Mouse (Mus musculus) liver, embryonic 11.5 days (tissue): ENCODE measurements at regions not wholly inside any gene's neighbourhood (a gene's known extent, or its start where the extent isn't known, plus 50 kb on each side); places are given as distances from the start of the nearest gene placed in this dataset.
A peak's percentile ranks its signal among the peaks of the same experiment; 100 is the strongest.

Experiments
- ATAC-seq: fragments of 200-750 bp; cut with Nextera tagmentation; replicated peaks from 2 replicates; pipeline ENCODE4 v1.8.0; 2017; ENCODE audit warnings: moderate number of reproducible peaks, mild to moderate bottlenecking, moderate TSS enrichment, moderate library complexity; ENCODE audit not compliant: low FRiP score
- DNase-seq: peaks from one replicate; pipeline ENCODE4 v3.0.0-alpha.2; 2017; ENCODE audit warnings: low spot score
- H3K27ac ChIP-seq: fragments of 300-500 bp; sonication (generic); 2 replicates; pipeline ENCODE4 v1.5.1; 2014; ENCODE audit warnings: mild to moderate bottlenecking, low read depth, low read length, control low read depth
- H3K27me3 ChIP-seq: fragments of 300-500 bp; sonication (generic); replicated peaks from 2 replicates; pipeline ENCODE4 v1.6.1; 2014; ENCODE audit warnings: low read length, mixed read lengths; ENCODE audit not compliant: control insufficient read depth, insufficient read depth
- H3K36me3 ChIP-seq: fragments of 300-500 bp; sonication (generic); 2 replicates; pipeline ENCODE4 v1.6.1; 2014; ENCODE audit warnings: mild to moderate bottlenecking, low read length, moderate library complexity, mixed read lengths; ENCODE audit not compliant: control insufficient read depth, insufficient read depth
- H3K4me1 ChIP-seq: fragments of 300-500 bp; sonication (generic); replicated peaks from 2 replicates; pipeline ENCODE4 v1.6.1; 2014; ENCODE audit warnings: low read length, mixed read lengths; ENCODE audit not compliant: control insufficient read depth, insufficient read depth
- H3K4me2 ChIP-seq: fragments of 300-500 bp; sonication (generic); 2 replicates; pipeline ENCODE4 v1.6.1; 2014; ENCODE audit warnings: mild to moderate bottlenecking, control low read depth, moderate library complexity
- H3K4me3 ChIP-seq: fragments of 300-500 bp; sonication (generic); 2 replicates; pipeline ENCODE4 v1.5.1; 2014; ENCODE audit warnings: low read depth, low read length, control low read depth
- H3K9ac ChIP-seq: fragments of 300-500 bp; sonication (generic); 2 replicates; pipeline ENCODE4 v1.6.1; 2014; ENCODE audit warnings: low read depth, low read length, control low read depth
- H3K9me3 ChIP-seq: fragments of 300-500 bp; sonication (generic); 2 replicates; pipeline ENCODE4 v1.6.1; 2016; ENCODE audit warnings: low read length, inconsistent platforms, mixed read lengths; ENCODE audit not compliant: control insufficient read depth
- WGBS: fragments of 180-500 bp; shearing (Covaris S2); extraction: QIAGEN DNeasy Blood & Tissue Kit; methylation state at CpG from one replicate; pipeline ENCODE4 v1.1.7; 2014; 5-methylcytosine and 5-hydroxymethylcytosine counted together

- no peaks in the 10 kb centered on the region for H3K9me3 ChIP-seq
- no peaks in the 10 kb centered on the region for H3K36me3 ChIP-seq
- ATAC-seq (no peak), DNase-seq (no peak)
- H3K4me2 ChIP-seq, result no peak overlapping the region
- 74% methylated on average over 1 of the region's 1 CpGs for WGBS
- no peak overlapping the region for H3K4me3 ChIP-seq
- H3K4me1 ChIP-seq, result no peaks in the 10 kb centered on the region
- no peak overlapping the region for H3K9ac ChIP-seq
- H3K27ac ChIP-seq, result no peak overlapping the region
- H3K27me3 ChIP-seq, result no peaks in the 10 kb centered on the region
Measured at GRCm38 (mm10) chr13:5726446-5726845, 134.8 kb upstream of the Klf6 start.

DNA sequence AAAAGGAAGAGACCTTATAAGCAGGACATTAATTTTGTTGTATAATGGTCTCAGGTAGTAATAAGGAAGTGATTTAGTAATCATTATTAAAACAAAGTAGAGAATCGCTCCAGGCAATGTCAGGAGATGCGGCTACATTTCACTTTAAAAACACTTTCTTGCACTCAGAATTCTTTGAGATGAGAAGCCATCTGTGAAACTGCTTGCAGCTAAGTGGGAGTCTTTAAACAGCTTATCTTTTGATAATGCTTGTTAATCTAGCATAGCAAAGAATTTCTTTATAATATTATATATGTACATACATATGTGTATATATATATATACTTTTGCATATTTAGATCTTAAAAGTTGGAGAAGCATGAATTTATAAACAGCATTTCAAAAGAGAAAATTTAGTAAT is 133.1 kb upstream of the Klf6 start:
- DNase-seq, result no peak
- H3K27ac ChIP-seq, result no peak overlapping the region
- no peak for ATAC-seq
- no peak overlapping the region for H3K4me3 ChIP-seq
- H3K9me3 ChIP-seq, result no peaks in the 10 kb centered on the region
- 90% methylated on average over 2 of the region's 2 CpGs for WGBS
- no peak overlapping the region for H3K4me2 ChIP-seq
- H3K4me1 ChIP-seq, result no peaks in the 10 kb centered on the region
- H3K9ac ChIP-seq, result no peak overlapping the region
- no peaks in the 10 kb centered on the region for H3K27me3 ChIP-seq
- no peaks in the 10 kb centered on the region for H3K36me3 ChIP-seq

- WGBS, result 79% methylated on average over 1 of the region's 1 CpGs
- DNase-seq (no peak), ATAC-seq (no peak)
- Histone ChIP-seq H3K36me3 (no peaks in the 10 kb centered on the region), H3K4me3 (no peak overlapping the region), H3K9ac (no peak overlapping the region), H3K4me1 (no peaks in the 10 kb centered on the region), H3K27me3 (no peaks in the 10 kb centered on the region), H3K27ac (no peak overlapping the region), H3K9me3 (no peaks in the 10 kb centered on the region), H3K4me2 (no peak overlapping the region)
Measured at GRCm38 (mm10) chr13:5728808-5729207, 132.5 kb upstream of the Klf6 start.

GRCm38 (mm10) chr13:5729426-5730068 is 131.7 kb upstream of the Klf6 start:
- Histone ChIP-seq H3K4me2 (no peak overlapping the region), H3K9me3 (no peaks in the 10 kb centered on the region), H3K4me3 (no peak overlapping the region), H3K36me3 (no peaks in the 10 kb centered on the region), H3K27ac (no peak overlapping the region), H3K9ac (no peak overlapping the region), H3K4me1 (no peaks in the 10 kb centered on the region), H3K27me3 (no peaks in the 10 kb centered on the region)
- ATAC-seq, result no peak
- DNase-seq, result no peak
- 85% methylated on average over 6 of the region's 6 CpGs for WGBS

DNA sequence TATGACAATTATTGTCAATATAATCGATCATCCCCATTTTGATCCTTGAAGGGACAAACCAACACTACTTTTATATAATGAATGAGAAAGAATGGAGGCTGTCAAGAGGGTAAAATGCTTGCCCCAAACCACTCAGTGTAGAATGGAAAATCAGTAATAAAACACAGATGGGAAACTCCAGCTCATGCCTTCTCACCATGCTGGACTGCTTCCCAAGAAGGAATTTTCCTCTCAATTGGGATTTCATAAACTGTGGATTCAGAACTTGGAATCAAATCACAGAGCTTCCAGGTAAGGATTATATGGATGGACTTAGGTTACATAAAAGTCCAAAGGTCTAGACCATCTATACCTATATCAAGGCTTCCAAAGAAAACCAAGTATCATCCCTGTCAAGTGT is 129.1 kb upstream of the Klf6 start:
- Histone ChIP-seq H3K4me1 (no peaks in the 10 kb centered on the region), H3K36me3 (no peaks in the 10 kb centered on the region), H3K27ac (no peak overlapping the region), H3K4me2 (no peak overlapping the region), H3K9ac (no peak overlapping the region), H3K27me3 (no peaks in the 10 kb centered on the region), H3K9me3 (no peaks in the 10 kb centered on the region), H3K4me3 (no peak overlapping the region)
- no peak for ATAC-seq
- no peak for DNase-seq
- 83% methylated on average over 1 of the region's 1 CpGs for WGBS

- H3K4me2 ChIP-seq, result no peak overlapping the region
- H3K9me3 ChIP-seq, result no peaks in the 10 kb centered on the region
- DNase-seq, result no peak
- no peak for ATAC-seq
- no peak overlapping the region for H3K4me3 ChIP-seq
- no peak overlapping the region for H3K27ac ChIP-seq
- H3K27me3 ChIP-seq, result no peaks in the 10 kb centered on the region
- no peaks in the 10 kb centered on the region for H3K36me3 ChIP-seq
- H3K9ac ChIP-seq, result no peak overlapping the region
- H3K4me1 ChIP-seq, result no peaks in the 10 kb centered on the region
Measured at GRCm38 (mm10) chr13:5735027-5735624, 126.2 kb upstream of the Klf6 start.

- no peak overlapping the region for H3K27ac ChIP-seq
- no peaks in the 10 kb centered on the region for H3K4me1 ChIP-seq
- ATAC-seq (0 out of 2 replicates have a peak, but pooled peaks have one; percentile 15), DNase-seq (no peak)
- 63% methylated on average over 6 of the region's 6 CpGs for WGBS
- H3K36me3 ChIP-seq, result no peaks in the 10 kb centered on the region
- H3K4me3 ChIP-seq, result no peak overlapping the region
- no peak overlapping the region for H3K4me2 ChIP-seq
- H3K27me3 ChIP-seq, result no peaks in the 10 kb centered on the region
- H3K9me3 ChIP-seq, result no peaks in the 10 kb centered on the region
- no peak overlapping the region for H3K9ac ChIP-seq
Measured at GRCm38 (mm10) chr13:5736472-5736871, 124.8 kb upstream of the Klf6 start.

DNA sequence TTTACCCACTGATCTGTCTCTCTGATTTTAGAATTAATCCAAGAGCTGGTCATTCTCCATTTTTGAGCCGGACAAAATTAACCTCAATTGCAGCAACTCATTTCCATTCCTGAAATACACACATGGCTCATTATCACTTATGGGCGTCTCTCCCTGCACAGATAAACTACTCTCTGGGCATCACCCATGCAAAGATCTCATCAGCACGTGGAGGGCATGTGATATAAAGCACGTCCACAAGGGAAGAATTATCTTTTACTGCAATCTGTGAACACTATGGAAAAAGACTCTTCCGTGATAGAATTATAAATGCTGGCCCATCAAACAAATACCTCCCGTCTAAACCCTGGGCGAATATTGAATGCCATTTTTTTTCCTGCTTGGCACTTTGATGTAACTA is 124.1 kb upstream of the Klf6 start:
- no peak overlapping the region for H3K4me2 ChIP-seq
- H3K9me3 ChIP-seq, result no peaks in the 10 kb centered on the region
- H3K9ac ChIP-seq, result no peak overlapping the region
- no peak overlapping the region for H3K4me3 ChIP-seq
- H3K36me3 ChIP-seq, result no peaks in the 10 kb centered on the region
- 78% methylated on average over 7 of the region's 7 CpGs for WGBS
- H3K27me3 ChIP-seq, result no peaks in the 10 kb centered on the region
- DNase-seq (no peak), ATAC-seq (no peak)
- no peak overlapping the region for H3K27ac ChIP-seq
- H3K4me1 ChIP-seq, result no peaks in the 10 kb centered on the region

DNA sequence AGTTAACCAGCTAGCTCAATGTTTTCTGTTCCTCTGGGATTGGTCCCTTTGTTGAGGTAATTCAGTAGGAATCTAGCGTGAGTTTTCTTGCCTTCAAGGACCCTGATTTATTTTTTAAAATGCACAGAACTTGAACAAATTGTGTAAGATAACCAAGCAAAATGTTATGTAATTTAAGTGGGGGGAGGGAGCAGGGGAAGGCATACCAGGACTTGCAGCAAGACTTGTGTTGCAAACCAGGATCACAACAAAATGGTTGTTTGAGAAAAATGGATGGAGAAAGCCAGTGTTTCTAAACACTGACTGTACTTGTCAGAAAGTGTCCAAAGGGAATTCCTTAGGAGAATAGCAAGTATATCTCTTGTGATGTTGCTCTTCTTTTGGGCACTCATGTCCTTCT is 120.5 kb upstream of the Klf6 start:
- H3K36me3 ChIP-seq, result no peaks in the 10 kb centered on the region
- no peak overlapping the region for H3K4me2 ChIP-seq
- no peaks in the 10 kb centered on the region for H3K4me1 ChIP-seq
- DNase-seq, result no peak
- no peaks in the 10 kb centered on the region for H3K9me3 ChIP-seq
- no peak for ATAC-seq
- H3K4me3 ChIP-seq, result no peak overlapping the region
- H3K27me3 ChIP-seq, result no peaks in the 10 kb centered on the region
- no peak overlapping the region for H3K27ac ChIP-seq
- H3K9ac ChIP-seq, result no peak overlapping the region
- 77% methylated on average over 1 of the region's 1 CpGs for WGBS
